Mouse (Mus musculus) bone marrow, adult 2 months (tissue): ENCODE data around the gene Tenm4.

Experiments used
- CTCF ChIP-seq: fragments of 200-500 bp; IDR thresholded peaks from 2 replicates; pipeline ENCODE4 v1.5.1; 2011; ENCODE audit warnings: low read length, control low read depth; ENCODE audit not compliant: control insufficient read depth, insufficient read depth
- POLR2A ChIP-seq: fragments of 200-500 bp; IDR thresholded peaks from 2 replicates; pipeline ENCODE4 v1.6.1; 2011; ENCODE audit warnings: low read depth, mild to moderate bottlenecking, control low read depth, low read length, borderline replicate concordance; ENCODE audit not compliant: control insufficient read depth

GRCm38 (mm10) chr7:96725603-96726002 lies 554.6 kb downstream of the Tenm4 start:
- TF ChIP-seq CTCF (no peak), POLR2A (no peak)
